Mouse (Mus musculus) layer of hippocampus, postnatal 25 days (tissue): ENCODE data around the gene Miga2. TPM values are rescaled to one million over a fixed set of nuclear protein-coding genes. Genes with fewer than 3 reads are reported as not detected.
A peak's percentile ranks its signal among the peaks of the same experiment; 100 is the strongest.

Source experiments
- DNase-seq, 2 experiments: peaks; one replicate each; pipeline ENCODE4 v3.0.0; 2022; ENCODE audit warnings: mixed read lengths in 2 of 2, low spot score in 1 of 2; ENCODE audit errors: extremely low spot score in 1 of 2
- total RNA-seq, 2 experiments: library from RNA; stranded (reverse); gene quantifications; 2 replicates each; pipeline ENCODE4 v1.2.3; 2021

The Miga2 gene
- total RNA-seq, 2 experiments from 2014 or later: 102 to 110 TPM

DNA sequence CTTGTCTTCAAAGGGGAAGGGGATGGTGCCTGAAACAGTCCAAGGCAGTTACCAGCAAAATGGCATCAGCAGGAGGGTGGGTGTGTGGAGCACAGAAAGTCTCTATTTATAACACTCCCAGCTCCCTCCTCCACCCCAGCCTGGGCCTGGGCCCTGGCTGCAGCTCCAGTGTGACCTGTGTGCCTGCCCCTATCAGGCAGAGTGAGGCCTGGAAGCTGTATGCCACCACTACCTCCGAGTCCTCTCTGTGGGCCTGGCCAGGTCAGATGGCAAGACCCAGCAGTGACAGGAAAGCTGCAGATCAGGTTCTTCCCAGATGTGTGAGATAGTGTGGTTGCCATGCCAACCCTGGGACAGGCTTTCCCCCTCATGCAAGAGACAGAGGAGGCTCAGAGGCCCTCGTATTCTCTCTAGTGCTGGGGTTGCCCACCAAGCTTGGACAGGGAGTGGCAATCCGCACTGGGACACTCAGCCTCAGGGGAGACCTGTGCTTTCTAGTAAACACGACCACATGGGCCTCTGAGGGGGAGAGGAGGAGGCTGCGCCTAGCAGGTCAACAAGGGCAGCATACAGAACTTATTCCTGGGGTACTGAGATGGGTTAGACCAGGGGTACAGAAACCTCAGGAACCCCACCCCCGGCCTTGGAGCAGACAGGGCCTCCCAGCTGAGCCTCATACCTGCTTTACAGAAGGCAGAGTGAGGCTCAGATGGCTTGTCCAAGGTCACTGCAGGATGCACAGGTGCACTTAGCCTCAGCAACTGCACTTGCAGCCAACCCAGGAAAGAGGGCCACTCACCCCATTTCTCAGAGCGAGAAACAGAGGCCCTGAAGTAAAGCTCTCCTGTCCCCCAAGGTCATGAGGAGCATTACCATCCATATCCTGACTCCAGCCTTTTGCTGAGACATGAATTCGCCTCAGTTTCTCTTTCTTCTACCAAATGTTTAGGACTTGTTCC, 6.2 kb upstream of the Miga2 start:
- no peak for DNase-seq

DNA sequence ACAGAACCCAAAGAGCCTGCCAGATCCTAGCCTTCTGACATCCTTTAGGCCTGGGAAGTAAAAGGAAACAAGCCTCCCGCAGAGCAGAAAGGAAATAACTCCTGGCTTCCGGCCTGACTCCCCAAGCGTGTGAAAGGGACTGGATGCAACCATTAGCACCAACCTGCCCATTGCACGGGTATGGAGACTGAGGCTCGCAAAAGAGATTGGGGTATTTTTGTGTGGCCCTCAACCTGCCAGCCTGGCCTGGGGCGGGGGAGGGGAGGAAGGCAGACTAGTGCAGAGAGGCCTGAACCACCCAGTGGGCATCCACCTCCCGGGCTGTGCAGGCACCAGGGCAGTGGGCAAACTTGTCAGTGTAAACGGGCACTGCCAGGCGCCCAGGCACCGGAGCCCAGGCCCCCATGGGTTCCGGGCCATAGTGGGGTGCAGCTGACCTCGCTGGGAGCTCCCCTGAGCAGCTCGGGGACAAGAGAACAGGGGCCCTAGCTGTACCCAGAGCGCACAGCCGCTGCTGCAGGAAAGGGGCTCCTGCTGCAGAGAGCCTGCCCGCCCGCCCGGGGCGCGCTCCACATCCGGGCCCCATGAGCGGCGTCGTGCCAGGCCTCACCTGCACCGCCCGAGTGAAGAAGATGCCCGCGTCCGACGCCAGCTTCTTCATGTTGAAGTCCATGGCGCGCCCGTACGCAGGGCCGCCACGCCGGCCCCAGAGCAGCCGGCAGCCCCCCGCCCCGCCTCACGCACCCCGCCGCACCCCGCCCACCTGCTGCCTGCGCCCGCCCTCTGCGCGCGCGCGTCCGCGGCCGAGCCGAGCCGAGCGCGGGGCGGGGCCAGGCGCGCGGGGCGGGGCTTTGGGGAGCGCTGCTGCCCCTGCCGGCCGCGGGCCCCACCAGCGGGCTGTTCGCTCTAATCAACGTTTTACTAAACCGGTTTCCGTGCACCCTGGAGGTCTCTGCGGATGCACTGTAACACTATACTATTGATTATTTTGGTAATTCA, 5.2 kb upstream of the Miga2 start, which contains the start of gene Sh3glb2:
Gene Sh3glb2 (minus strand): TSS at position 805 of the 999 bp plus-strand sequence.
- DNase-seq: peak; percentile 67 to 72

DNA sequence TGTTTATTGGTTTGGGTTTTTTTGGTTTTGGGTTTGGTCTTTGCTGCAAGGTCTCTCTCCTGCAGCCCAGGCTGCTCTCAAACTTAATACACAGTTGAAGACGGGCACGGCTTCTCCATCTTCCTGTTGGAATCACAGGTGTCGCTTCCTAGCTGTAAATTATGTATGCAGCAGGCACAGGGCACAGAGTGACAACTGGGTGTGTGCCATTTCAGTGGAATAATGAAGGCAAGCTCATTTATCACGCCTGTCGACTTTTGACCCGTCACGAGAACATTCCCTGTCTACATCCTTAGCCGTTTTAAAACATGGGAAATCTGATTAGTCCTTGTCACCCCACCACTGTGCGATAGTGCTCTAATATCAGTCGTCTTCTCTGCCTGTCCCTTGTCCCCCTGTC, 3.4 kb upstream of the Miga2 start:
- DNase-seq: no peak

DNA sequence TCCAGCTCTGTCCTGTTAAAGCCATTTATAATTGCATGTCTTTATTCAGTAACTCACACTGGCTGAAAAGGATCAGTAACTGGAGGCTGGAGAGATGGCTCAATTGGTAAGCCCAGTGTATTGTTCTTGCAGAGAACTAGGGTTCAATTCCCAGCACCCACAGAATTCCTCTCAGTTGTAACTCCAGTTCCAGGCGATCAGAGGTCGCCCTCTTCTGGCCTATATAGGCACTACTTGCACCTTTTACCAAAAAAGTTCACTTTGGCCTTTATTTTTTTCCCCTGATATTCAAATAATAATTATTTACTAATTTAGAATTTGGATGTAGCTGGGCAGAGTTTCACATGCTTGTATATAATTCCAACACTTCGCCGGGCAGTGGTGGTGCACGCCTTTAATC, 1.2 kb upstream of the Miga2 start:
- no peak for DNase-seq

DNA sequence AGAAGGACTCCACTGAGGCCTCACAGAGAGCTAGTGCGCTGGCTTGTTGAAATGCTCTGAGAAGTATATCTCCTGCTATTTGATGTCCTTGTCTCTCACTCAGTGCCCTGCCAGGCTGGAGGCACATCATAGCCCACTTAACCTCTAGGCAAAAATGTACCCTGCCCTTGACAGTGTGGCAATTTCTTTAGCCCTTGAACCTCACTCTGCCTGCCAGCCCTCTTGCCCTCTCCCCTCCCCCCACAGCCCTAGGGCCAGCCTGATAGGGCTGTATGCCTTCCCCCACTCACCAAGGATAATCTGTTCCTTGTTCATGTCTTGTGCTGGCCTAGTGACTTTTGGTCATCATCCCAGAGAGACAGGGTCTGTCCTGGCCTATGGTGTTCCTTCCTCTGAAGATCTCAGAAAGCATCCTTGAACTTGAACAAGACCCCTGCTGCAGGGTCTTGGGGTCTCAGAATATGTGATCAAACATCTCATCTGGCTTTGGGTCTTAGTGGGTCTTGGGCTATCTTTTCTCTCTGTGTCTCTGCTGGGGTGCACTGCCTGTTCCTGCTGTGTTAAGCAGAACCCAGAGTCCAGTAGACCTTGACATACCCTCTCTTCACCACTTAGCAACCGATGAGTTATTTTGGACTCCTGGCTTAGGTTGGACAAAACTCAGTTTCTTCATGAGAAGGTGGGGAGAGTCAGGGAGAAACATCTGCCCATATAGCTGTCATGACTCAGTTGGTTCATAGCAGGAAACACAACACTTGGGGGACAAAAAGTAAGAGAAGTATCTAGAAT, 1.4 kb downstream of the Miga2 start:
- DNase-seq: no peak

DNA sequence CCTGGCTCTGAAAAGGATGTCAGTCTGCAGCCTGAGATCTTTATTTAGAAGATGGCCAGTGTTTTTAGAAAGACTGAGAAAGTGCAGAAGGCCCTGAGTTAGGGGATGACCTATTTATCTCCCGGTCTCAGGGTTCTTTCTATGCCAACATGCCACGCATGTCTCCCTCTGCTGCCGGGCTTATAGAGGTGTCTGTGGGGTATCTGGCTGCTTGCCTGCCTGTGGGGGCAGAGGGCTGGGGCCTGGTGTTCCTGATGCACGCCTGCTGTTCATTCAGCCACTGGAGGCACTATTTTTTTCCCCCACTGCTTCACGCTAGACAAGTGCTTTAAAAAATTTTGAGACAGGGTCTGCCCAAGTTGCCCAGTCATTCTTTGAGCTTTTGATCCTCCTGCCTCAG, 2.2 kb downstream of the Miga2 start:
- DNase-seq: no peak

DNA sequence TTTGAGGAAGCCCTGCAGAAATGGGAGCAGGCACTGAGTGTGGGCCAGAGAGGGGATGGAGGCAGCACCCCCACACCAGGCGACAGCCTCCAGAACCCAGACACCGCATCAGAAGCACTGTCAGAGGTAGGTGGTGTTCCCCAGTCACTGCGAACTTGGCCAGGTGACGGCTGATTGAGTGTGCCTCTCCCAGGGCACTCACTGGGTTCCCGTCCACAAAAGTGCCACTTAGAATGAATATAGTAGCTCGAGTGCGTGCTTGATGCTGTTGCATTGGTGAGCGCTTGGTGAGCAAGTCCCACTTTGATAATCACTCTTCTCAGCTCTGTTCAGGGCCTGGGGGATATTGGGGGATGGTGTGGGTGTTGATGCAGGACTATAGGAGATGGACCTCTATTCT, 7.5 kb downstream of the Miga2 start:
- DNase-seq: no peak

DNA sequence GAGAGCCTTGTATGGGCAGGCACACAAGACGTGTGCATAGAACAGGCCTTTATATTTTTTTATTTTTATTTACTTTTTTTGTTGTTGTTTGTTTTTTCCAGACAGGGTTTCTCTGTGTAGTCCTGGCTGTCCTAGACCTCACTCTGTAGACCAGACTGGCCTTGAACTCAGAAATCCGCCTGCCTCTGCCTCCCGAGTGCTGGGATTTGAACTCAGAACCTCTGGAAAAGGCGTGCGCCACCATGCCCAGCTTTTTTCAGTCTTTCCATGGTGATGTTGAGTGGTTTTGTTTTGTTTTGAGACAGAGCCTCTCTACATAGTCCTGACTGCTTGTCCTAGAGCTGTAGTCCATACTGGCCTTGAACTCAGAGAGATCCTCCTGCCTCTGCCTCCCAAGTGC, 8.7 kb downstream of the Miga2 start:
- no peak for DNase-seq

DNA sequence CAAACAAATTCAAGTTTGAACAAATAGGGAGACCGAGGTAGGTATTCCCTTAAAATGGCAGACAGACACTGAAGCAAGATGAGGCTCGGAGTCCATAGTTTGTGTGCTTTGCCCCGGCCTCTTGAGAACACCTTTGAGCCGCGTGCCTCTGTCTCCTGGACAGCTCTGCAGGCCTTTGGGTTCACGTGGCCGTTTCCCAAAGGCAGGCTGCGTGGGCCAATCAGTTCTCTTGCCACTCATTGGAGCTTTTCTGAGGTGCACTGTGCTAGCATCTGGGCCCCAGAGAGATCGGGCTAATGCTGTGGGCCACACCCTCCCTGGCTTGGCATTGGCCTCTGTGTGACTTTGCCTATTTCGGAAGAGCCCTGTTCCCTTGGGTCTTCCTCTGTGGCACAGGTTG, 11.9 kb downstream of the Miga2 start:
- DNase-seq: no peak

DNA sequence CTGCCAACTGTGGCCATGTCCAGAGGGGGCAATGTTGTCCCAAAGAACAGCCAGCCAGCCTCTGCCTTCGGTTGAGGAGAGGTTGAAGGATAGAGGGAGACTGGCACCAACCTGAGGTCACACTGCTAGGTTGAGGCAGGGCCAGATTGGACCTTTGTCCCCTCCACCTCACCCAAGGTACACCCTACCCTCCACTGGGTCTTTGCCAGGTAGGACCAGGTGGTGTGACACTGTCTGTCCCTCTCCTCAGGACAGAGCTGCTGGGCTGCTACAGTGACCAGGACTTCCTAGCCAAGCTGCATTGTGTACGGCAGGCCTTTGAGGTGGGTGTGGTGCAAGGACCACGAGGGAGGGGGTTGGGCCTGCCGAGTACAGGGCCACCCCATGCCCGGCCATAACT, 13.7 kb downstream of the Miga2 start:
- no peak for DNase-seq

DNA sequence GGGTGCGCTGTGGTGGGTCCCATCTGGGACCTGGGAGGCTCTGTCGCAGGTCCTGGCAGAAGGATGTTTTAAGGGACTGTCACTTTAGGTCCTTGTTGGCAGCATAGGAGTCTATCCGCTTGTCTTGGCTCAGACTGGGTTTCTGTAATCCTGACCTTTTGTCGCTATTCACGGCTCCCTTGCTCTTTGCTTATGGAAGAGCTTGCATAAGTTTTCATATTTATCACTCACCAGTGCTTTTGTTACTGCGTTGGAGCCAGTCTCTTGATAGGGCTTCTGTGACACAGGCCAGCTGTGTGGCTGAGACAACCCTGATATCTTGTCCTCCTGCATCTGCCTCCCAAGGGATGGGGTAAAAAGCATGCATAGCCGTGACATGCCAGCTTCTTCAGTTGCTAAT, 15.3 kb downstream of the Miga2 start:
- no peak for DNase-seq

DNA sequence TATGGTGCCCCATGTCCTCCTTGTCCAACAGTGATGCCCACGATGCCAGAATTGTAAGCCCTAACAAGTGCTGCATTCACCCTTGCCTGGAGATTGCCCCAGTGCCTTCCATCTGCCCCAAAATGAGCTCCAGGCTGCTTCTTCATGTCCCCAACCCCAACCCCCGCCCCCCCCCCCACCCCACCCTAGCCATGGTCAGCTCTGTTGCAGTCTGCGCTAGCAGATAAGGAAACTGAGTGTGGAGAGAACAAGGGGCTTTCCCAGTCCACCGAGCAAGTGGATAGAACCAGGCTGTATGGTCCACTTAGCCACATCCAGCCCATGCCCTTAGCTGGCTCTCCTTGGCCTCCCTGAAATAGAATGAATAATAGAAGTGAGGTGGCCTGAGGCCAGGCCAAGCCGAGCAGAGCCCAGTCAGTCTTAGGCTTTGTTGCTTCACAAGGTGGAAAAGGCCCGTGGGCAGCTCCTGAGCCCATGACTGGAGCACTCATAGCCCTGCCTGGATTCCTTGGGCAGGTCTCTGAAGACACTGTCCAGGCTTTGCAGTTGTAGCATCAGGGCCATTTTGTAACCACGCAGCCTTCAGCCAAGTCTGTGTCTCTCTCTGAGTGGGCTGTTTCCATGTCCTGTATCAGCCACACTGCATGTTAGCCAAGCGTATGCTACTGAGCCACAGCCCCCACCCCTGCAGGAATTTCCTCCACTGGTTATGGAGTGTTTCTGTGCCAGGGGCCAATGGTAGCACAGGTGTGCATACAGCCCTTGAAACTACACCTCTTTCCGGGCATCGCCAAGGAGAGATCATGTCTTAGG, 16.7 kb downstream of the Miga2 start:
- DNase-seq: no peak

DNA sequence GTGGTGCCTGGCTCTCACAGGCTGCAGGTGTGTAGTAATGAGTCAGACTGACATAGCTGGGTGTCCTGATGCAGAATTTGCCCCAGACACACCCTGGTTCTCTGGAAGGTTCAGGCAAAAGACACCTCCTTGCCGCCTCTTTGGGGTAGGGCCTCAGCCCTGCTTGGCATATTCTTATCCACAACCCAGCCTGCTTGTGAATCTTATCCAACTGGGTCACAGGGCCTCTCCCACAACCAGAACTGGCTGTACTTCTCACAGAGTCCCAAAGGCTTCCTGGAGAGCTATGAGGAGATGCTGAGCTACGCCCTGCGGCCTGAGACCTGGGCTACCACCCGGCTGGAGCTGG, 17.3 kb downstream of the Miga2 start:
- no peak for DNase-seq

DNA sequence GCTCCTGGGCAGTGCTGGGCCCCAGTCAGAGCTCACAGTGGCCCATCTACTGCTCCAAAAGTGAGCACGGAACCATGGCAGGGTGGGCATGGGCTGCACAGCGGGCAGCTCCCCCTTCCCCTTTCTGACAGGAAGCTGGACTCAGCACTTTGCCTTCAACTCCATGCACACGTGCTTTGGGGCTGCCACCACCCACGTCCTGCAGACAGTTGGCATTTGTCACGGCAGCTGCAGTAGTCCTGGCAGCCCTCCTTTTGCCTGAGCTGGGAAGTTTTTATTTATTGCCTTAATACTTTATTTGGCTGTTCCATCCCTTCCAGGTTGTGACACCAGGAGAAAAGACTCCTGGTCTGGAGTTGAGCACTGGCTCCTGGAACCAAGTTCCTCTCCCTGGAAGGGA, 20.8 kb downstream of the Miga2 start:
- DNase-seq: no peak

DNA sequence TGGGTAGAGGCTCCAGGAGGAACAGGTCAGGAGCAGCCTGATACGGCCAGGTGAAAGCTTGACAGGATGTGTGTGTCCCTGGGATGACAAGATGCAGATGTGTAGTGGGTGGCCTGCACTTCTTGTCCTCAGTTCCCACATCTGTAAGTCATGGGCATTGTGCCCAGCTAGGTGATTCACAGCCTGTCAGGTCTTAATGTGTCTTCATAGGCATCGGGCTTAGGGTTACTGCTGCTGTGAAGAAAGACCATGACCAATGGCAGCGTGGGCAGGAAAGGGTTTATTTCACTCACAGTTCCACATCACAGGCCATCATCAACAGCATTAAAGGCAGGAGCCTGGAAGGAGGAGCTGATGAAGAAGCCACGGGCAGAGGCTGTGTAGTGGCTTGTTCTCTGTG, 21.6 kb downstream of the Miga2 start:
- no peak for DNase-seq

DNA sequence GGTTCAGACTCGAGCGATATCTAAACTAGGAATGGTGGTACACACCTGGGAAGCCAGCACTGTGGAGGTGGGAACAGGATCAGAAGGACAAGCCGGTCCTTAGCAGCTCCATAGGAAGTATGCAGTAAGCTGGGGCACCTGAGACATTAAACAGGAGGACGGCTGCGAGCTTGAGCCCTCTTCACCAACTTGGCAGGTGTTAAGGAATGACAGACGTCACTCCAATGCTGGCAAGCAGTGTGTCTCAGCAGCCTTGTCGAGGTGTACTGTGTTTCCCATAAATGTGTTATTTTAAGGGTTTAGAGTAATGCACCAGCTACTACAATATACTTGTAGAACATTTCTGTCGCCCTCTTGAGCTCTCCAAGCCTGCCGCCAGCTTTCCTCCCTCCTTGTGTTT, 22.9 kb downstream of the Miga2 start:
- no peak for DNase-seq

DNA sequence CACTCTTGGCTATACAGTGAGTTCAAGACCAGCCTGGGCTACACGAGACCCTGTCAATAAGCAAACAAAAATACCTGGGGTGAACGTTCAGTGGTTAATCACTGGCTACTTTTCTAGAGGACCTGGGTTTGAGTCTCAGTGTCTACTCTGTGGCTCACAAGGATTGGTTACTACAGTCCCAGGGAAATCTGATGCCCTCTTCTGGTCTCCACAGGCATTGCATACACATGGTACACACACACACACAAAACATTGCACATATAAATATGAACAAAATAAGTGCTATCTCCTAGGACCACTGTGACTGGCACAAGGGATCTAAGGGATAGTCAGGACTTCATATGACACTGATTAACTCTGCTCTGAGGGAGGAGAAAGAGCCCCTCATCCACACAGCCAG, 25.0 kb downstream of the Miga2 start:
- DNase-seq: no peak

DNA sequence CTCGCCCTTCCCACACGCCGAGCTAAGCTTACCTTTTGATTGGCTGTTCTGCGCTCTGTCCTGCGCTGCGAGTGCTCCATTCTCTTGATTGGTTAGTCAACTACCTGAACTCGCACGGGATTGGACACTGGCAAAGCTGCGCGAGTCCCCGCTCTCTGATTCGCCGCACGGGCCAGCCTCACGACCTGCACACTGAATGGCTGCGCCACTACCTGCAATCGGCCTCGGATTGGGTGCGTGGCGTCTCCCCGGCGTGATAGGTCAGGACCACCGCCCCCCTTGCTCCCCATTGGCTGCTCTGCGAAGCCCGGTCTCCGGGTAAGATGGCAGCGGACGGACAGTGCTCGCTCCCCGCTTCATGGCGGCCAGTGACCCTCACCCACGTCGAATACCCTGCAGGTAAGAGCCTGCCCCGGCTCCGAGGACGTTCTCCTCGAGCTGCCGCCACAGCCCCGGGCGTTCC, 28.1 kb downstream of the Miga2 start, which contains the start of gene Dolpp1:
Gene Dolpp1 (plus strand): TSS at position 141 of the 463 bp plus-strand sequence.
- peak; percentile 82 to 96 for DNase-seq
